Mouse (Mus musculus): Measurements from ENCODE around the gene Brwd1. TPM values are rescaled to one million over a fixed set of nuclear protein-coding genes. Genes with fewer than 3 reads are reported as not detected.
"Not testable (repeated sequence)": the region's sequence is repeated elsewhere in the genome, so short reads cannot be mapped to it uniquely, and the experiment has no call there.

Brwd1 gene
- polyA plus RNA-seq, 1 experiment: 462 TPM

GRCm38 (mm10) chr16:96040691-96041090 lies 41.6 kb downstream of the Brwd1 start:
- Histone ChIP-seq H3K4me1 (ENCODE audit: control insufficient read depth, insufficient read depth, low read length) (peaks cover 8% of the 10 kb centered on the region), H3K4me3 (ENCODE audit: insufficient read depth, low read depth, low read length) (no peak overlapping the region), H3K27ac (ENCODE audit: insufficient read depth, low read depth, low read length) (no peak overlapping the region; the same call in none of the 2 replicates)
- TF ChIP-seq POLR2A (IDR thresholded peaks at IDR 0.05; ENCODE audit: insufficient read depth, low read depth, low read length) (no peak), CTCF (IDR thresholded peaks at IDR 0.05; ENCODE audit: insufficient read depth, low read depth, low read length) (no peak)
- WGBS: 86% methylated on average over 4 of the region's 4 CpGs

DNA sequence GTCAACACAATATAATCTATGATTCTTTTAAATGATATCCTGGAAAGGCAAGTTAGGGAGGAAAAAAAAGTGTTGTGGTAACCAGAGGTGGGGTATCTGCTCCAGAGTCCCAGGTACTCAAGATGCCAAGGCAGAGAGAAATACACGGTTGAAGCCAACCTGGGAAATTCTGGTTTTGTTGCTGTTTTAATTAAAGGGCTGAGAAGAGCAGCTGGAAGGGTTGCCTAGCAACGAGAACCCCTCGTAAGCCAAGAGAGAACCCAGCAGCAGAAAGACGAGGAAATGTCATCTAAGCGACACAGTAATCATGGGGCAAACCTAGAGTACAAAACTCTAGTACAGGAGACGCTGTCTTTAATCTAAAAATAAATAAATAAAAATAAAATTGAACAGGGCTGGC lies 42.8 kb downstream of the Brwd1 start:
- H3K4me1 ChIP-seq (ENCODE audit: control insufficient read depth, insufficient read depth, low read length): peaks cover 8% of the 10 kb centered on the region
- WGBS: 23% methylated on average over 6 of the region's 6 CpGs
- no peak for TF ChIP-seq CTCF (IDR thresholded peaks at IDR 0.05; ENCODE audit: insufficient read depth, low read depth, low read length)
- TF ChIP-seq POLR2A (IDR thresholded peaks at IDR 0.05; ENCODE audit: insufficient read depth, low read depth, low read length): no peak
- no peak overlapping the region for H3K27ac ChIP-seq (ENCODE audit: insufficient read depth, low read depth, low read length)
- H3K4me3 ChIP-seq (ENCODE audit: insufficient read depth, low read depth, low read length): no peak overlapping the region

DNA sequence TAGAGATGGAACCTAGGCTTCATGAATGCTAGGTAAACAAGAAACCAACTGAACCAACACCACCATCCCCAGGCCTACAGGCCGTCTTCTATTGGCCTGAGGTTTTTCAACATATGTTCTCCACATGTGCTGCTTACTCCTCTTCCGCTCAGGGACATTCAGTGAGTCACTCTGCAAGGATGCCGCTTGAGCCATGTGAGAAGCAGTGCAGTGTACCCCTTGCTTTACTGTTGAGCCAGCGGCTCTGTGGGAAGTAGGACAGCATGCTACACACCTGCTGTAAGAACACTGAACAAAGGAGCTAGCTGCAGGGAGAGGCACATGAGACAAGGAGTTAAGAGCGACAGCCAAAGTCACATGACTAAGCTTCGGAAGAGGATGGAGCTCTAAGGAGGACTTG lies 47.9 kb downstream of the Brwd1 start:
- Histone ChIP-seq H3K4me1 (ENCODE audit: control insufficient read depth, insufficient read depth, low read length) (peaks cover 3% of the 10 kb centered on the region), H3K27ac (ENCODE audit: insufficient read depth, low read depth, low read length) (peak overlapping the region; percentile 24; the same call in 1 of the 2 replicates), H3K4me3 (ENCODE audit: insufficient read depth, low read depth, low read length) (no peak overlapping the region)
- TF ChIP-seq CTCF (IDR thresholded peaks at IDR 0.05; ENCODE audit: insufficient read depth, low read depth, low read length) (no peak), POLR2A (IDR thresholded peaks at IDR 0.05; ENCODE audit: insufficient read depth, low read depth, low read length) (no peak)
- WGBS: 56% methylated on average over 6 of the region's 6 CpGs

- TF ChIP-seq CTCF (IDR thresholded peaks at IDR 0.05; ENCODE audit: insufficient read depth, low read depth, low read length) (no peak), POLR2A (IDR thresholded peaks at IDR 0.05; ENCODE audit: insufficient read depth, low read depth, low read length) (no peak)
- 92% methylated on average over 13 of the region's 13 CpGs for WGBS
- Histone ChIP-seq H3K4me3 (ENCODE audit: insufficient read depth, low read depth, low read length) (no peak overlapping the region), H3K4me1 (ENCODE audit: control insufficient read depth, insufficient read depth, low read length) (no peaks in the 10 kb centered on the region), H3K27ac (ENCODE audit: insufficient read depth, low read depth, low read length) (no peak overlapping the region)
These were observed 49.8 kb downstream of the Brwd1 start for GRCm38 (mm10) chr16:96032368-96033043.

GRCm38 (mm10) chr16:96030476-96031102 lies 51.7 kb downstream of the Brwd1 start:
- H3K4me3 ChIP-seq (ENCODE audit: insufficient read depth, low read depth, low read length): no peak overlapping the region
- H3K27ac ChIP-seq (ENCODE audit: insufficient read depth, low read depth, low read length): no peak overlapping the region
- H3K4me1 ChIP-seq (ENCODE audit: control insufficient read depth, insufficient read depth, low read length): no peaks in the 10 kb centered on the region
- WGBS: 96% methylated on average over 2 of the region's 2 CpGs
- TF ChIP-seq POLR2A (IDR thresholded peaks at IDR 0.05; ENCODE audit: insufficient read depth, low read depth, low read length) (no peak), CTCF (IDR thresholded peaks at IDR 0.05; ENCODE audit: insufficient read depth, low read depth, low read length) (no peak)

GRCm38 (mm10) chr16:96026256-96026655 lies 56.1 kb downstream of the Brwd1 start:
- H3K27ac ChIP-seq (ENCODE audit: insufficient read depth, low read depth, low read length): no peak overlapping the region
- H3K4me3 ChIP-seq (ENCODE audit: insufficient read depth, low read depth, low read length): no peak overlapping the region
- 93% methylated on average over 5 of the region's 5 CpGs for WGBS
- no peaks in the 10 kb centered on the region for H3K4me1 ChIP-seq (ENCODE audit: control insufficient read depth, insufficient read depth, low read length)
- no peak for TF ChIP-seq CTCF (IDR thresholded peaks at IDR 0.05; ENCODE audit: insufficient read depth, low read depth, low read length)

- Histone ChIP-seq H3K4me3 (ENCODE audit: insufficient read depth, low read depth, low read length) (no peak overlapping the region), H3K4me1 (ENCODE audit: control insufficient read depth, insufficient read depth, low read length) (no peaks in the 10 kb centered on the region), H3K27ac (ENCODE audit: insufficient read depth, low read depth, low read length) (no peak overlapping the region)
- TF ChIP-seq POLR2A (IDR thresholded peaks at IDR 0.05; ENCODE audit: insufficient read depth, low read depth, low read length) (no peak), CTCF (IDR thresholded peaks at IDR 0.05; ENCODE audit: insufficient read depth, low read depth, low read length) (no peak)
- WGBS: 67% methylated on average over 3 of the region's 3 CpGs
These were observed 57.1 kb downstream of the Brwd1 start for GRCm38 (mm10) chr16:96025244-96025643.

DNA sequence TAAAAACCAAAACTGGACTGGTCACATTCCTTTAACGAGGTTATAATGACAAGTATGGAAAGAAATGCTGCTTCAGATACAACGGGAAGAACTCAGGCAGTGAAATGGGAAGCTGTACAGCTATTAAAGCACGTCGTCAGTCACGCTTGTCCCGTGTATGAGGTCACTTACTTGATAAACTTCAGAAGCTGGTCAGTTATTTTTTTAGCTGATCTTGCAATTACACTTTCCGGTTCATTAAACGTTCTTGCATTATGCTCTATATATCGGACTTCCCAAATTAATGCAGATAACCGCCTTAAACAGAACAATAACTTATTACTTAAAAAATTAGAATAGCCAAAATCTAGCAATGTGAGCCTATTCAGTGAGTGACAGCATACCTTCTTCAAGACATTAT lies 61.3 kb downstream of the Brwd1 start:
- no peak overlapping the region for H3K27ac ChIP-seq (ENCODE audit: insufficient read depth, low read depth, low read length)
- WGBS: 94% methylated on average over 10 of the region's 10 CpGs
- H3K4me3 ChIP-seq (ENCODE audit: insufficient read depth, low read depth, low read length): no peak overlapping the region
- H3K4me1 ChIP-seq (ENCODE audit: control insufficient read depth, insufficient read depth, low read length): no peaks in the 10 kb centered on the region
- TF ChIP-seq CTCF (IDR thresholded peaks at IDR 0.05; ENCODE audit: insufficient read depth, low read depth, low read length) (no peak), POLR2A (IDR thresholded peaks at IDR 0.05; ENCODE audit: insufficient read depth, low read depth, low read length) (no peak)

DNA sequence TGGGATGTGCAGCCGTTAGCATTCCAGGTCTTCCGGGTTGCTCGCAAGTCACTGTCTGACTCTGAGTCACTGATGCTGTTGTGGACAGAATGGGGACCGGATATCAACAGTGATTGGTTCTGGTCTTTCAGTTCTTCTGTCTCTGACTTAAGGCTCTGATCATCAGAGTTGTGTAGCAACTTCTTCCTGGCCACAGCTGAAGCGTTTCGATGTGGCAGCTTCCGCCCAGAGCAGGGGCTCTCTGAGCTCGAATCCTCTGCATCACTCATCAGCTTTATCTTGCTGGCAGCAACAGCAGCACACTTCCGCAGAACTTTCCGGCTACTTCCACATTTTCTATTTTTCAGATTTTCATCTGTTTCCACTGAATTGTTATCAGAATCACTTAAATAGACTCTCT lies 73.2 kb downstream of the Brwd1 start:
- no CpG with 5 or more reads among the region's 10 CpGs for WGBS
- H3K4me1 ChIP-seq (ENCODE audit: control insufficient read depth, insufficient read depth, low read length); H3K4me3 ChIP-seq (ENCODE audit: insufficient read depth, low read depth, low read length); H3K27ac ChIP-seq (ENCODE audit: insufficient read depth, low read depth, low read length): not testable (repeated sequence)

- H3K27ac ChIP-seq (ENCODE audit: insufficient read depth, low read depth, low read length); H3K4me3 ChIP-seq (ENCODE audit: insufficient read depth, low read depth, low read length); H3K4me1 ChIP-seq (ENCODE audit: control insufficient read depth, insufficient read depth, low read length): not testable (repeated sequence)
- no CpG with 5 or more reads among the region's 10 CpGs for WGBS
These were observed 78.0 kb downstream of the Brwd1 start for GRCm38 (mm10) chr16:96004278-96004677.

Measured in olfactory bulb, adult 2 months (tissue).